Mouse (Mus musculus) ES-Bruce4 (cell line): ENCODE measurements around the gene Abhd12.

Experiments
- CTCF ChIP-seq: IDR thresholded peaks from one replicate; pipeline ENCODE4 v1.8.1; 2011; ENCODE audit warnings: low read depth, low read length
- EP300 ChIP-seq: IDR thresholded peaks from 2 replicates; pipeline ENCODE4 v1.6.1; 2011; ENCODE audit warnings: low read depth, low read length; ENCODE audit not compliant: insufficient read depth
- POLR2A ChIP-seq: IDR thresholded peaks from one replicate; pipeline ENCODE4 v1.8.1; 2011; ENCODE audit warnings: low read length; ENCODE audit not compliant: insufficient read depth

DNA sequence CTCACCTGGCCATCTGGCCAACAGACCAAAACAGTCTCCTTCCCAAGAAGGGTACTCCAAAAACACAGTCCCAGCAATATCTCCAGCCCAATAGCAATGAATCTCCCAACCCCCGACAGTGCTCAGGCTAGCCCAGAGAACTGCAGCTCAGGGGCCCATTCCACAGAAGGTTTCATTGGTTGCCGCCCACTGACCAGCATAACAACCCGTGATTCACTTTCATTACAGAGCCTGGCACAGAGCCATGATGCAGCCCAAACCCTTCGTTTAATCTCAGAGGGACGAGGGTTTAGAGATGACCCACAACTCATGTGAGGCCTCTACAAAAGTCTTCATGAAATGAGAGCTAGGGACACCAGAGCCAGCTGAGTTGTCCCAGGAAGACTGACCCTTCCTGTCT lies 44.2 kb upstream of the Abhd12 start:
- TF ChIP-seq POLR2A (no peak), CTCF (no peak), EP300 (no peak)
